Mouse (Mus musculus): ENCODE measurements around the gene Rmnd1. TPM values are rescaled to one million over a fixed set of nuclear protein-coding genes. Genes with fewer than 3 reads are reported as not detected.
A peak's percentile ranks its signal among the peaks of the same experiment; 100 is the strongest.

The Rmnd1 gene
- polyA plus RNA-seq, 1 experiment from 2014 or later = 67.0 TPM

GRCm38 (mm10) chr10:4405511-4405910 lies 26.7 kb downstream of the Rmnd1 start:
- 92% methylated on average over 5 of the region's 5 CpGs for WGBS
- H3K36me3 ChIP-seq (ENCODE audit: control insufficient read depth, insufficient read depth, low read length) = peaks cover 3% of the 10 kb centered on the region; the same call in 1 of the 2 replicates

GRCm38 (mm10) chr10:4404895-4405491 lies 27.2 kb downstream of the Rmnd1 start:
- Histone ChIP-seq H3K9me3 (ENCODE audit: control insufficient read depth, low read length) (no peaks in the 10 kb centered on the region), H3K4me1 (replicated peaks; ENCODE audit: control insufficient read depth, insufficient read depth, low read length) (no peaks in the 10 kb centered on the region), H3K27ac (ENCODE audit: low read depth, low read length) (no peak overlapping the region), H3K27me3 (ENCODE audit: control insufficient read depth, insufficient read depth, low read length) (no peaks in the 10 kb centered on the region), H3K4me2 (ENCODE audit: low read depth, low read length, severe bottlenecking) (no peak overlapping the region), H3K4me3 (ENCODE audit: low read depth, low read length) (no peak overlapping the region), H3K36me3 (ENCODE audit: control insufficient read depth, insufficient read depth, low read length) (peaks cover 3% of the 10 kb centered on the region; the same call in 1 of the 2 replicates), H3K9ac (ENCODE audit: low read length) (no peak overlapping the region)
- 67% methylated on average over 5 of the region's 5 CpGs for WGBS
- DNase-seq (ENCODE audit: low spot score) = no peak
- ATAC-seq (replicated peaks; ENCODE audit: low FRiP score) = peak; percentile 75

More at GRCm38 (mm10) chr10:4405511-4405910, 26.7 kb downstream of the Rmnd1 start:
- H3K27me3 ChIP-seq (ENCODE audit: control insufficient read depth, insufficient read depth, low read length) = no peaks in the 10 kb centered on the region
- no peaks in the 10 kb centered on the region for H3K9me3 ChIP-seq (ENCODE audit: control insufficient read depth, low read length)
- no peak for DNase-seq (ENCODE audit: low spot score)
- H3K4me2 ChIP-seq (ENCODE audit: low read depth, low read length, severe bottlenecking) = no peak overlapping the region
- H3K4me3 ChIP-seq (ENCODE audit: low read depth, low read length) = no peak overlapping the region
- no peak overlapping the region for H3K27ac ChIP-seq (ENCODE audit: low read depth, low read length)
- H3K9ac ChIP-seq (ENCODE audit: low read length) = no peak overlapping the region
- ATAC-seq (replicated peaks; ENCODE audit: low FRiP score) = no peak
- no peaks in the 10 kb centered on the region for H3K4me1 ChIP-seq (replicated peaks; ENCODE audit: control insufficient read depth, insufficient read depth, low read length)

GRCm38 (mm10) chr10:4398058-4398457 lies 34.1 kb downstream of the Rmnd1 start:
- no peak overlapping the region for H3K4me2 ChIP-seq (ENCODE audit: low read depth, low read length, severe bottlenecking)
- no peaks in the 10 kb centered on the region for H3K27me3 ChIP-seq (ENCODE audit: control insufficient read depth, insufficient read depth, low read length)
- ATAC-seq (replicated peaks; ENCODE audit: low FRiP score) (no peak), DNase-seq (ENCODE audit: low spot score) (no peak)
- H3K9me3 ChIP-seq (ENCODE audit: control insufficient read depth, low read length) = no peaks in the 10 kb centered on the region
- H3K4me1 ChIP-seq (replicated peaks; ENCODE audit: control insufficient read depth, insufficient read depth, low read length) = no peaks in the 10 kb centered on the region
- H3K36me3 ChIP-seq (ENCODE audit: control insufficient read depth, insufficient read depth, low read length) = no peaks in the 10 kb centered on the region
- no peak overlapping the region for H3K9ac ChIP-seq (ENCODE audit: low read length)
- no peak overlapping the region for H3K27ac ChIP-seq (ENCODE audit: low read depth, low read length)
- no peak overlapping the region for H3K4me3 ChIP-seq (ENCODE audit: low read depth, low read length)
- 91% methylated on average over 5 of the region's 5 CpGs for WGBS

- H3K4me3 ChIP-seq (ENCODE audit: low read depth, low read length) = no peak overlapping the region
- ATAC-seq (replicated peaks; ENCODE audit: low FRiP score) = no peak
- H3K27ac ChIP-seq (ENCODE audit: low read depth, low read length) = no peak overlapping the region
- no peak overlapping the region for H3K9ac ChIP-seq (ENCODE audit: low read length)
- no peaks in the 10 kb centered on the region for H3K36me3 ChIP-seq (ENCODE audit: control insufficient read depth, insufficient read depth, low read length)
- no peaks in the 10 kb centered on the region for H3K4me1 ChIP-seq (replicated peaks; ENCODE audit: control insufficient read depth, insufficient read depth, low read length)
- no peaks in the 10 kb centered on the region for H3K9me3 ChIP-seq (ENCODE audit: control insufficient read depth, low read length)
- no peak overlapping the region for H3K4me2 ChIP-seq (ENCODE audit: low read depth, low read length, severe bottlenecking)
- WGBS = 93% methylated on average over 3 of the region's 3 CpGs
- no peaks in the 10 kb centered on the region for H3K27me3 ChIP-seq (ENCODE audit: control insufficient read depth, insufficient read depth, low read length)
- no peak for DNase-seq (ENCODE audit: low spot score)
Observed at GRCm38 (mm10) chr10:4395321-4395720, 36.9 kb downstream of the Rmnd1 start.

- no peak for ATAC-seq (replicated peaks; ENCODE audit: low FRiP score)
- no peaks in the 10 kb centered on the region for H3K36me3 ChIP-seq (ENCODE audit: control insufficient read depth, insufficient read depth, low read length)
- WGBS = 74% methylated on average over 6 of the region's 6 CpGs
- no peaks in the 10 kb centered on the region for H3K27me3 ChIP-seq (ENCODE audit: control insufficient read depth, insufficient read depth, low read length)
- H3K9me3 ChIP-seq (ENCODE audit: control insufficient read depth, low read length) = no peaks in the 10 kb centered on the region
- no peak overlapping the region for H3K4me2 ChIP-seq (ENCODE audit: low read depth, low read length, severe bottlenecking)
- no peak overlapping the region for H3K27ac ChIP-seq (ENCODE audit: low read depth, low read length)
- no peak for DNase-seq (ENCODE audit: low spot score)
- peaks cover 13% of the 10 kb centered on the region for H3K4me1 ChIP-seq (replicated peaks; ENCODE audit: control insufficient read depth, insufficient read depth, low read length)
- no peak overlapping the region for H3K9ac ChIP-seq (ENCODE audit: low read length)
- no peak overlapping the region for H3K4me3 ChIP-seq (ENCODE audit: low read depth, low read length)
Observed at GRCm38 (mm10) chr10:4391851-4392250, 40.3 kb downstream of the Rmnd1 start.

- H3K9me3 ChIP-seq (ENCODE audit: control insufficient read depth, low read length) = no peaks in the 10 kb centered on the region
- no peak overlapping the region for H3K9ac ChIP-seq (ENCODE audit: low read length)
- no peak overlapping the region for H3K4me2 ChIP-seq (ENCODE audit: low read depth, low read length, severe bottlenecking)
- no peak overlapping the region for H3K4me3 ChIP-seq (ENCODE audit: low read depth, low read length)
- ATAC-seq (replicated peaks; ENCODE audit: low FRiP score) (no peak), DNase-seq (ENCODE audit: low spot score) (no peak)
- H3K4me1 ChIP-seq (replicated peaks; ENCODE audit: control insufficient read depth, insufficient read depth, low read length) = peaks cover 13% of the 10 kb centered on the region
- 75% methylated on average over 5 of the region's 5 CpGs for WGBS
- H3K27me3 ChIP-seq (ENCODE audit: control insufficient read depth, insufficient read depth, low read length) = no peaks in the 10 kb centered on the region
- H3K36me3 ChIP-seq (ENCODE audit: control insufficient read depth, insufficient read depth, low read length) = no peaks in the 10 kb centered on the region
- no peak overlapping the region for H3K27ac ChIP-seq (ENCODE audit: low read depth, low read length)
Observed at GRCm38 (mm10) chr10:4391076-4391475, 41.1 kb downstream of the Rmnd1 start.

GRCm38 (mm10) chr10:4390550-4390949 lies 41.6 kb downstream of the Rmnd1 start:
- Histone ChIP-seq H3K9ac (ENCODE audit: low read length) (no peak overlapping the region), H3K4me1 (replicated peaks; ENCODE audit: control insufficient read depth, insufficient read depth, low read length) (peaks cover 13% of the 10 kb centered on the region), H3K4me2 (ENCODE audit: low read depth, low read length, severe bottlenecking) (no peak overlapping the region), H3K36me3 (ENCODE audit: control insufficient read depth, insufficient read depth, low read length) (no peaks in the 10 kb centered on the region), H3K27me3 (ENCODE audit: control insufficient read depth, insufficient read depth, low read length) (no peaks in the 10 kb centered on the region), H3K4me3 (ENCODE audit: low read depth, low read length) (no peak overlapping the region), H3K27ac (ENCODE audit: low read depth, low read length) (no peak overlapping the region), H3K9me3 (ENCODE audit: control insufficient read depth, low read length) (no peaks in the 10 kb centered on the region)
- ATAC-seq (replicated peaks; ENCODE audit: low FRiP score) (no peak), DNase-seq (ENCODE audit: low spot score) (no peak)
- WGBS = 81% methylated on average over 2 of the region's 2 CpGs

GRCm38 (mm10) chr10:4389461-4390112 lies 42.6 kb downstream of the Rmnd1 start:
- 72% methylated on average over 5 of the region's 5 CpGs for WGBS
- Histone ChIP-seq H3K4me3 (ENCODE audit: low read depth, low read length) (peak overlapping the region; percentile 98), H3K4me1 (replicated peaks; ENCODE audit: control insufficient read depth, insufficient read depth, low read length) (peaks cover 13% of the 10 kb centered on the region), H3K36me3 (ENCODE audit: control insufficient read depth, insufficient read depth, low read length) (no peaks in the 10 kb centered on the region), H3K4me2 (ENCODE audit: low read depth, low read length, severe bottlenecking) (peak overlapping the region; percentile 87), H3K9ac (ENCODE audit: low read length) (peak overlapping the region; percentile 99), H3K27ac (ENCODE audit: low read depth, low read length) (no peak overlapping the region), H3K9me3 (ENCODE audit: control insufficient read depth, low read length) (no peaks in the 10 kb centered on the region), H3K27me3 (ENCODE audit: control insufficient read depth, insufficient read depth, low read length) (no peaks in the 10 kb centered on the region)
- DNase-seq (ENCODE audit: low spot score) (no peak), ATAC-seq (replicated peaks; ENCODE audit: low FRiP score) (no peak)

- H3K9ac ChIP-seq (ENCODE audit: low read length) = peak overlapping the region; percentile 99
- peaks cover 13% of the 10 kb centered on the region for H3K4me1 ChIP-seq (replicated peaks; ENCODE audit: control insufficient read depth, insufficient read depth, low read length)
- 0 out of 2 replicates have a peak overlapping the region, but pooled peaks have one; percentile 12 for H3K27ac ChIP-seq (ENCODE audit: low read depth, low read length)
- 42% methylated on average over 10 of the region's 10 CpGs for WGBS
- no peaks in the 10 kb centered on the region for H3K9me3 ChIP-seq (ENCODE audit: control insufficient read depth, low read length)
- ATAC-seq (replicated peaks; ENCODE audit: low FRiP score) = no peak
- no peaks in the 10 kb centered on the region for H3K27me3 ChIP-seq (ENCODE audit: control insufficient read depth, insufficient read depth, low read length)
- DNase-seq (ENCODE audit: low spot score) = no peak
- peak overlapping the region; percentile 87 for H3K4me2 ChIP-seq (ENCODE audit: low read depth, low read length, severe bottlenecking)
- peak overlapping the region; percentile 98 for H3K4me3 ChIP-seq (ENCODE audit: low read depth, low read length)
- no peaks in the 10 kb centered on the region for H3K36me3 ChIP-seq (ENCODE audit: control insufficient read depth, insufficient read depth, low read length)
Observed at GRCm38 (mm10) chr10:4389036-4389435, 43.2 kb downstream of the Rmnd1 start.

Measured in forebrain, embryonic 11.5 days (tissue).